Mouse (Mus musculus): ENCODE results near the gene Rab3b.
"Not testable (repeated sequence)": the region's sequence is repeated elsewhere in the genome, so short reads cannot be mapped to it uniquely, and the experiment has no call there.

Gene Rab3b

GRCm38 (mm10) chr4:108900421-108900820, 21.6 kb downstream of the Rab3b start:
- DNase-seq = no peak

GRCm38 (mm10) chr4:108902886-108903285, 24.0 kb downstream of the Rab3b start:
- DNase-seq = no peak

- DNase-seq = no peak
These were observed 24.5 kb downstream of the Rab3b start for GRCm38 (mm10) chr4:108903346-108903745.

- DNase-seq = no peak
These were observed 25.2 kb downstream of the Rab3b start for GRCm38 (mm10) chr4:108904076-108904475.

GRCm38 (mm10) chr4:108904790-108905189, 25.9 kb downstream of the Rab3b start:
- DNase-seq = no peak

- DNase-seq = peak; percentile 5
These were observed 27.0 kb downstream of the Rab3b start for GRCm38 (mm10) chr4:108905859-108906258.

GRCm38 (mm10) chr4:108907475-108907874, 28.6 kb downstream of the Rab3b start:
- no peak for DNase-seq

GRCm38 (mm10) chr4:108909872-108910425, 31.1 kb downstream of the Rab3b start:
- DNase-seq = no peak

- no peak for DNase-seq
These were observed 33.0 kb downstream of the Rab3b start for GRCm38 (mm10) chr4:108911866-108912265.

- no peak for DNase-seq
These were observed 34.3 kb downstream of the Rab3b start for GRCm38 (mm10) chr4:108913180-108913579.

- no peak for DNase-seq
These were observed 35.5 kb downstream of the Rab3b start for GRCm38 (mm10) chr4:108914391-108914790.

GRCm38 (mm10) chr4:108915101-108915500, 36.2 kb downstream of the Rab3b start:
- no peak for DNase-seq

- no peak for DNase-seq
These were observed 38.8 kb downstream of the Rab3b start for GRCm38 (mm10) chr4:108917654-108918053.

GRCm38 (mm10) chr4:108927945-108928344, 49.1 kb downstream of the Rab3b start:
- DNase-seq = not testable (repeated sequence)

GRCm38 (mm10) chr4:108933163-108933562, 54.3 kb downstream of the Rab3b start:
- no peak for DNase-seq

- DNase-seq = no peak
These were observed 56.0 kb downstream of the Rab3b start for GRCm38 (mm10) chr4:108934856-108935255.

- no peak for DNase-seq
These were observed 59.2 kb downstream of the Rab3b start for GRCm38 (mm10) chr4:108937848-108938771.

- no peak for DNase-seq
These were observed 62.0 kb downstream of the Rab3b start for GRCm38 (mm10) chr4:108940681-108941473.

GRCm38 (mm10) chr4:108942171-108942570, 63.3 kb downstream of the Rab3b start:
- no peak for DNase-seq

- no peak for DNase-seq
These were observed 64.3 kb downstream of the Rab3b start for GRCm38 (mm10) chr4:108942986-108943720.

GRCm38 (mm10) chr4:108949168-108949567, 70.3 kb downstream of the Rab3b start:
- no peak for DNase-seq

- no peak for DNase-seq
These were observed 71.3 kb downstream of the Rab3b start for GRCm38 (mm10) chr4:108950201-108950600.

GRCm38 (mm10) chr4:108951663-108952062, 72.8 kb downstream of the Rab3b start:
- no peak for DNase-seq
